Mouse (Mus musculus) MEL-GATA-1-ER (cell line): ENCODE results near the gene Gpatch8.

Source experiments
- DNase-seq: peaks from one replicate; pipeline ENCODE4 v3.0.0-alpha.2; 2012; ENCODE audit warnings: low read depth; ENCODE audit errors: extremely low read depth

Gpatch8 gene

DNA sequence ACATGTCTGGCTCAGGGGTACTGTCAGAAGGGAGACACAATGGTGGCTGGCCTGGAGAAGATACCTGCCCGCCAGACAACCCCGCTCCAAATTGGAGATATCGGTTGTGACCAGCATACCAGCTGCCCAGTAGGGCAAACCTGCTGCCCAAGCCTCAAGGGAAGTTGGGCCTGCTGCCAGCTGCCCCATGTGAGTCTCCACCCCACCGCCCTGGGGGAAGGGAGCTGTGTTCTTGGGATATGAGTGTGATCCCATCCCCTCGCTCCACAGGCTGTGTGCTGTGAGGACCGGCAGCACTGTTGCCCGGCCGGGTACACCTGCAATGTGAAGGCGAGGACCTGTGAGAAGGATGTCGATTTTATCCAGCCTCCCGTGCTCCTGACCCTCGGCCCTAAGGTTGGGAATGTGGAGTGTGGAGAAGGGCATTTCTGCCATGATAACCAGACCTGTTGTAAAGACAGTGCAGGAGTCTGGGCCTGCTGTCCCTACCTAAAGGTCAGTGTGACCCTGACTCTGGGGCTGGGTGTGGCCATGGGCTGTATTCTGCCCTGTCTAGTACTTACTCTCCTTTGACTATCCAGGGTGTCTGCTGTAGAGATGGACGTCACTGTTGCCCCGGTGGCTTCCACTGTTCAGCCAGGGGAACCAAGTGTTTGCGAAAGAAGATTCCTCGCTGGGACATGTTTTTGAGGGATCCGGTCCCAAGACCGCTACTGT lies 120.3 kb downstream of the Gpatch8 start:
- DNase-seq: no peak

DNA sequence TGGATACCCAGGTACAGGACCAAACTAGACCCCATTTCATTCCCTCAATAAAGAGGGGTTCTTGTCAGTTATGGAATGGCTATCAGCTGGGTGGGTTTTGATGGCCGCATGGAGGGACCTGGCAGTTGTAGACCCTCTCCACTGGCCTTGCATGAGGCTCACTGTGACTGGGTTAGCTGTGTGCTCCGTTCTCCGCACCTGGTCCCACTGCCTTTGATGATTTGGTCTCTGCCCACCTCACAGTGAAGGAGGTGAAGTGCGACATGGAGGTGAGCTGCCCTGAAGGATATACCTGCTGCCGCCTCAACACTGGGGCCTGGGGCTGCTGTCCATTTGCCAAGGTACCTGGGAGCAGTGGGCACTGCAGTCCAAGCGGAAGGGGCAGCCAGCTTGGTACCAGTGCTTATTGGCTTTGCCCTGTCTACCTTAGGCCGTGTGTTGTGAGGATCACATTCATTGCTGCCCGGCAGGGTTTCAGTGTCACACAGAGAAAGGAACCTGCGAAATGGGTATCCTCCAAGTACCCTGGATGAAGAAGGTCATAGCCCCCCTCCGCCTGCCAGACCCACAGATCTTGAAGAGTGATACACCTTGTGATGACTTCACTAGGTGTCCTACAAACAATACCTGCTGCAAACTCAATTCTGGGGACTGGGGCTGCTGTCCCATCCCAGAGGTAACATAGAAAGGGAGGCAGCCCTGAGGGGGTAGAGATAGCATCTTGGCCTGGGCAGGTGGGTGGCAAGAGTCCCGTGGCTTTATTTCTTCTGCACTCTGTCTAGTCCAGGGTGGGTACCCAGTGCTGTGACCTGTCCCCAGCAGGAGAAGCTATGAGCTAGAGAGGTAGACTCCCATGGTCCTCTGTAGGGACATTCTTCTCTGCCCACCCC lies 121.1 kb downstream of the Gpatch8 start:
- DNase-seq: no peak

DNA sequence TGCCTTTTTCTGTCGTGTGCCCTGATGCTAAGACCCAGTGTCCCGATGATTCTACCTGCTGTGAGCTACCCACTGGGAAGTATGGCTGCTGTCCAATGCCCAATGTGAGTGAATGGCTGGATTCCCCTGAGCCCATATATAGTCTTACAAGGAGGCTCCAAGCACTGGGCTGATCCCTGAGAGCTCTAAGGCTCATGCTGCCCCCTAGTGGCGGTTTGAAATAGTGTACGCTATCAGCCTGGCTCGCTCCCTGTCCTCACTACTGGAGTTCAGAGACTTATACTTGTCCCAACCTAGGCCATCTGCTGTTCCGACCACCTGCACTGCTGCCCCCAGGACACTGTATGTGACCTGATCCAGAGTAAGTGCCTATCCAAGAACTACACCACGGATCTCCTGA lies 121.8 kb downstream of the Gpatch8 start:
- no peak for DNase-seq

DNA sequence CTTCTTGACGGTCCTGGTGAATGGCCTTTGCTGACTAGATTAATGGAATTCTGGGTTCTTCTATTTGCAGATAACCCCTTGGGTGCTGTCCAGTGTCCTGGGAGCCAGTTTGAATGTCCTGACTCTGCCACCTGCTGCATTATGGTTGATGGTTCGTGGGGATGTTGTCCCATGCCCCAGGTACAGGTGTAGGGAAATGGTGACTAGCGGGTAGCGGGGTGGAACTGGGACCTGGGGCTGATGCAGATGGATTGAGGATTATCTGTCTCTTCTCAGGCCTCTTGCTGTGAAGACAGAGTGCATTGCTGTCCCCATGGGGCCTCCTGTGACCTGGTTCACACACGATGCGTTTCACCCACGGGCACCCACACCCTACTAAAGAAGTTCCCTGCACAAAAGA lies 122.3 kb downstream of the Gpatch8 start:
- DNase-seq: no peak

DNA sequence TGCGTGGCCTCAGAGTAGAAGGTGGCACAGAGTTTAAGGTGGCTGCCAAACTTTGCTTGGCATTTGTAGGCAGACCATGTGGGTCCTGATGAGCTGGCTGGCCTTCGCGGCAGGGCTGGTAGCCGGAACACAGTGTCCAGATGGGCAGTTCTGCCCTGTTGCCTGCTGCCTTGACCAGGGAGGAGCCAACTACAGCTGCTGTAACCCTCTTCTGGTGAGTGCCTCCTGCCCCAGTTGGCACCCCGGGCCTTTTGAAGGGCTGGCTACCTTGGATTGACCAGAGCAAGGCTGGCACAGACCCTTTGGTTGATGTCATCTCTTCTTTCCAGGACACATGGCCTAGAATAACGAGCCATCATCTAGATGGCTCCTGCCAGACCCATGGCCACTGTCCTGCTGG lies 123.3 kb downstream of the Gpatch8 start:
- DNase-seq: no peak

DNA sequence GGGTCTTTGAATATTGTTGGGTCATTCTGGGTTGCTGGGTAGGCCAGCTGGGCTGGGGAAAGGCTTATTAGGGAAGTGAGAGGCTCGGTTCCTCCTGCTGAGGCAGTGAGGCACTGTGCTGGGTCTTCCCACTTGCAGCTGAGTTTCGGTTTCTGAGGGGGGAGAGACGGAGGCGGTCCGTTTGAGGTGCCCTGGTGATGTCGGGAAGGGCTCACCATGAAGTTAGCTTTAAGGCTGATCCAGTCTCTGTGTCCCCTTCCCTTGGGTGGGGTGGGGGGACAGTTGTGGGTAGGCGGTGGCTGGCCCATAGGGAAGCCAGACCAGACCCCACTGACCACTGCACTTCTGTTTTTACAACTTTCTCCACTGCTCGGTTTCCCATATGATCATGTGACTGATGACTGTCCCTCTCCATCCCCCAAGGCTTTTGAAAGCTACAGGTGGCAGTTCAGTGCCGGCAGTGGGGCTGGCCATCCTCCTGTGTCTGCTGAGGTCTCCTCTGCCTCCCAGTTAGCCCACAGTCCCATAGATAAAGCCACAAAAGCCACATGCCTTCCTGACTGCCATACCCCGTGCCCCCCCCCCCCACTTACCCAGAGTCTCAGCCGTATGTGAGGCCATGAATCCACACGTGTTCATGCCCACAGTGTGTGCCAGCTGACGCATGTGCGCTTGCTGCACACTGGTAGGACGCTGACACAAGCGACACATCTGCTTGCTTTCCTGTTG lies 123.9 kb downstream of the Gpatch8 start:
- DNase-seq: no peak

DNA sequence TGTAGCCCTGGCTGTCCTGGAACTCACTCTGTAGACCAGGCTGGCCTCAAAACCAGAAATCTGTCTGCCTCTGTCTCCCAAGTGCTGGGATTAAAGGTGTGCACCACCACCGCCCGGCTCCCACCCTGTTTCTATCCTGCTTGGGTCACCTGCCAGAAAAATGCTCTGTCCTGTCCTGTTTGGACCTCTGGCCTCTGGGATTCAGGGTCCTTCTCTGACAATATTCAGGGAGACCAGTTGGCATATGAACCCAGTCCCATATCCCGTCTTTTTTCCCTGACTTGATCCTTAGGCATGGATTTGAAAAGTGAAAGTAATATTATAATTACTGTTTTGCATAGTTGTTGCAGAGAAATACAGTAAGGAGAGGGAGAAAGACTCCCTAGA lies 124.5 kb downstream of the Gpatch8 start:
- DNase-seq: no peak

DNA sequence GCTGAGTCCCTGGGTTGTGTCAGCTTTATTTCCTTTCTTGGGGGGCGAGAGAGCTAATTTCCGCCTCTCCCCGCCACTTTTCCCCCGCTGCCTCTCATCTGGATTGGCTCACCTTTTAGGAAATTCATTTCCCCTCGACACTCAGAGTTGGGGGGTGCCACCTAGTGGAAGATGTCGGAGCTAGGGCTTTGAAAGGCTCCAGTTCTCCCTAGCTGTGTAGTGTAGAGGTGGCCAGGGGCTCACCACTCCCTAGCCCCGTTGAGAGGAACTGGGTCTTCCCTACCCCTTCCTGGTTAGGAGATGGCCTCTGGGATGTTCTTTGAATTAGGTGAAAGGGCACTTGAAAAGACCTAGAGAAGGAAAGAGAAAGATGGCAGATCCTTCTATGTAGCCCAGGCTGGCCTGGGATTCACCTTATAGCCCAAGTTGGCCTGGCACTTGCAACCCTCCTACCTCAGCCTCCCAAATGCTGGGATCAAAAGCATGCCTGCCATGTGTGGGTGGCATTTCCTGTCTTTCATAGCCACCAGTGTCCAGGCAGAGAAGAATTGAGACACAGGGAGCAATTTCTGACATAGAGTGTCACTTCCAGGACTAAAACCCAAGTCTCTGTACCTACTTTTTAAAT lies 125.1 kb downstream of the Gpatch8 start:
- DNase-seq: no peak

DNA sequence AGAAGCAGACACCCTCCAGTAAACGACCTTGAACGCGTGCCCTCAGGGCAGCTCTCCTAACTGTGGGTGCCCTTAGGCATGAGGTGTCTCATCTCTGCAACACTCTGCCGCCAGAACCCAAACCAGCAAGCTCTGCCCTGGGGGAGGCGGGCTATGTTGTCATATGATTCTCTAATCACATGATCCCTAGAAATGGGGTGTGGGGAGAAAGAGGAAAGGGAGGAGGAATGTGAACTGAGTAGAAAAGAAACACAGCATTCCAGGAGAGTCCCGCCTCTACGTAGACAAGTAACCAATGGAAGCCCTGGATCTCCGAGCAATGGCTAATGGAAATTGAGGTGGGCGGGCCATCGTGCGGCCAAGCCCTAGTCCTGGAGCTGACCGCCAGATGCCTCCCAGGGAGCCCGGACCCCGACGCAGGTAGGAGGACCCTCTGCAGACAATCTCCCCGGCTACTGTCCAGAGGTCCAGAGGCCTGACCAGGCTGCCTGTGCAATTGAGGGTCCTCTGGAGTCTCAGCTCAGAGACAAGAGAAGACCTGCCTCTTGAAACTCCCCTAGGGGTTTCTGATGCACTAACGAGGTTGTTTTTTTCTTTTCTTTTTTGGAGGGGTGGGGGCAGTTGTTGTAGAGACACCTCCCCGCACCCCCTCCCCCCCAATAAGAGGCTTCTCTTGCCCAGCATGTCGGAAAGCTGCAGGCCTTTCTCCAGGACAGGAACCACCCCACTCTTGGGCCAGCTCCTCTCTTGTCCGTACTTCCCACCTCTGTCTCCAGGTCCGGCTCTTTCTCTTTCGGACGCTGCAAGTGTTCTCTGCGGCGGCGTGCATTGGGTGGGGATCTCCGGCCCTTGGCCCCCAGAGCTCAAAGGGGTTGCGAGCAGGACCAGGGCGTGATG lies 125.8 kb downstream of the Gpatch8 start, which contains the start of gene Grn:
TSS of gene Grn (plus strand) at position 195 of the 897 bp plus-strand sequence.
- DNase-seq: peak; percentile 94

DNA sequence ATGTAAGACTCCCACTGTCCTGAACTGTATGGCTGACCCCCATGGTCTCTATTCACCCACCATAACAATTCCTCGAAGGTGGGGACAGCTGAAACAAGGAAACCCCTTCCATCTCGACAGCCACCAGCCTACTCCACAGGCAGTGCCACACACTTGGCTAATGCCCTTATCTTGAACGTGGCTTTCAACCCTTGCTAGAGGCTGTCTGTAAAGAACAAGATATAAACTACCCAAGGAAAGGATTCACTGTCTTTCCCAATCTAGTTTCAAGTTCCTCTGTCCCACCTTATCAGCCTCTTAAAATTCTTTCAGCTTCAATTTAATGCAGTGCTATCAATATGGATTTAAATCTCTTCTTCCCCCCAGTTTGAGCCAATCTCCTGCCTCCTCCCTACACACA lies 126.6 kb downstream of the Gpatch8 start:
- no peak for DNase-seq

DNA sequence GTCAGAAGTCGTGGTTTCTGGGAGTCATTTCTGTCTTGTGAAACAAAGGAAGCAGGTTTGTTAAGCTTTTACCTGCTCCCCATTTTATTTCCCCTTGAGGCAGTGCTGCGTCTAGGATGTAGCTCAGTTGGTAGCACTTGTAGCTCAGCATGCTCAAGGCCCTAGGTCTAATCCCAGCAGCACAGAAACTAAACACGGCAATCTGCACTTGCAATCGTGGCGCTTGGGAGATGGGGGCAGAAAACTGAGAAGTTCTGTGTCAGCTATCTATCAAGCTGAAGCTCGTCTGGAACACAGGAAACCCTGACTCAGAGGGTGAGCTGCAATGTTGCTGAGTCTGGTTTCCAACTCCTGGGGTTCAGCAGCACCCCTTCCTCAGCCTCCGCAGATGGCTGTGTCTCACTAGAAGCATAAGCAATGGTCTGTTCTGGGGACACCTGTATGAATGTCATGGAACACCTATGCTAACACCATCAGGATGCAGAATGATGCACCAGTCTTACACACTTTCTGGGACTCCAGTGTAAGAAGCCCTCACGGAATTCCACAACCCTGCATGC lies 127.1 kb downstream of the Gpatch8 start:
- DNase-seq: no peak
